ENCODE assay signal across 7 mouse cellular contexts in the genomic region with DNA sequence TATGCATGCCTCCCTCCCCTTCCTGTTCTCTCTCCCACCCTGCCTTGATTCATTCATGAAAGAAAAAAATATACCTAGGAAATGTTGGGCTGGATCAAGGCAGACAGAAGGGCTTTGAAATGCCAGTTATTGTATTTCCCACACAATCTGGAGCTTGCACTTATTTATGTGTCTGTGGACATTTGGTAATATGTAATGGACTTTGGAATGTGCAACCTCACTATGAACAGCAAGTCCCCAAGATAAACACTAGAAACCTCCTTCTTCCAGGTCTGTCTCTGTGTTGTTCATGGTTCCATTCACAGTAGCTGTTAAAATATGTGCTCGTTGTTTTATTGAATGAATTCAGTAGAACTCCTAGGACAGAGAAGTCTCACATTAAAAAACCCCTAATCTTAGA.
"Had no signal": no experiment of that assay in that cellular context is flagged by ENCODE, and none has a peak within 500 bp of the region (broad histone marks: within the 10 kb centered on the region; RNA-seq: fewer than 3 reads in every experiment).

No protein-coding gene starts in this region.

- H3K4me3 ChIP-seq: midbrain, embryonic 10.5 days; midbrain, embryonic 13.5 days; midbrain, embryonic 15.5 days; myocyte; neural tube, embryonic 13.5 days; neural tube, embryonic 15.5 days had no signal

- H3K36me3 ChIP-seq: midbrain, embryonic 10.5 days; midbrain, embryonic 13.5 days; midbrain, embryonic 15.5 days; neural tube, embryonic 13.5 days; neural tube, embryonic 15.5 days had no signal

- H3K27ac ChIP-seq: midbrain, embryonic 13.5 days; midbrain, embryonic 15.5 days; neural tube, embryonic 15.5 days had no signal

- H3K9ac ChIP-seq: lung, embryonic 14.5 days; midbrain, embryonic 13.5 days; midbrain, embryonic 15.5 days; neural tube, embryonic 15.5 days had no signal

- H3K27me3 ChIP-seq: midbrain, embryonic 13.5 days; midbrain, embryonic 15.5 days; neural tube, embryonic 13.5 days; neural tube, embryonic 15.5 days had no signal

- H3K9me3 ChIP-seq: midbrain, embryonic 13.5 days; midbrain, embryonic 15.5 days; neural tube, embryonic 13.5 days; neural tube, embryonic 15.5 days had no signal

- H3K4me2 ChIP-seq: lung, embryonic 14.5 days; midbrain, embryonic 13.5 days; midbrain, embryonic 15.5 days; neural tube, embryonic 15.5 days had no signal
